Mouse (Mus musculus): ENCODE measurements around the gene Dnah17. TPM values are rescaled to one million over a fixed set of nuclear protein-coding genes. Genes with fewer than 3 reads are reported as not detected.

Gene Dnah17
- polyA plus RNA-seq, 1 experiment from 2014 or later: 0.20 TPM

- no peak overlapping the region for H3K4me3 ChIP-seq (ENCODE audit: low read depth, low read length)
- H3K9ac ChIP-seq (ENCODE audit: low read depth, low read length): no peak overlapping the region
- peaks cover 8% of the 10 kb centered on the region; the same call in 1 of the 2 replicates for H3K4me1 ChIP-seq (ENCODE audit: control insufficient read depth, insufficient read depth, low read length)
- no peak overlapping the region for H3K27ac ChIP-seq (ENCODE audit: low read length)
- H3K27me3 ChIP-seq (ENCODE audit: control insufficient read depth, insufficient read depth, low read depth, low read length): no peaks in the 10 kb centered on the region
- H3K9me3 ChIP-seq (replicated peaks; ENCODE audit: control insufficient read depth, low read length, poor library complexity, severe bottlenecking): no peaks in the 10 kb centered on the region
- H3K36me3 ChIP-seq (ENCODE audit: control insufficient read depth, insufficient read depth, low read length): no peaks in the 10 kb centered on the region
- WGBS: 21% methylated on average over 14 of the region's 14 CpGs
- ATAC-seq: no peak
- H3K4me2 ChIP-seq (ENCODE audit: low read length): no peak overlapping the region
Measured at GRCm38 (mm10) chr11:117974327-117975125, 155.9 kb downstream of the Dnah17 start.

GRCm38 (mm10) chr11:117973569-117973968 lies 156.9 kb downstream of the Dnah17 start:
- peaks cover 12% of the 10 kb centered on the region for H3K4me1 ChIP-seq (ENCODE audit: control insufficient read depth, insufficient read depth, low read length)
- 49% methylated on average over 5 of the region's 5 CpGs for WGBS

GRCm38 (mm10) chr11:117972656-117973558 lies 157.5 kb downstream of the Dnah17 start:
- H3K9me3 ChIP-seq (replicated peaks; ENCODE audit: control insufficient read depth, low read length, poor library complexity, severe bottlenecking): no peaks in the 10 kb centered on the region
- H3K36me3 ChIP-seq (ENCODE audit: control insufficient read depth, insufficient read depth, low read length): no peaks in the 10 kb centered on the region
- no peak overlapping the region for H3K27ac ChIP-seq (ENCODE audit: low read length)
- peaks cover 18% of the 10 kb centered on the region for H3K4me1 ChIP-seq (ENCODE audit: control insufficient read depth, insufficient read depth, low read length)
- H3K27me3 ChIP-seq (ENCODE audit: control insufficient read depth, insufficient read depth, low read depth, low read length): no peaks in the 10 kb centered on the region
- no peak for ATAC-seq
- H3K4me3 ChIP-seq (ENCODE audit: low read depth, low read length): no peak overlapping the region
- 51% methylated on average over 11 of the region's 11 CpGs for WGBS
- H3K4me2 ChIP-seq (ENCODE audit: low read length): no peak overlapping the region
- H3K9ac ChIP-seq (ENCODE audit: low read depth, low read length): no peak overlapping the region

More at GRCm38 (mm10) chr11:117973569-117973968, 156.9 kb downstream of the Dnah17 start:
- Histone ChIP-seq H3K27ac (ENCODE audit: low read length) (no peak overlapping the region), H3K9me3 (replicated peaks; ENCODE audit: control insufficient read depth, low read length, poor library complexity, severe bottlenecking) (no peaks in the 10 kb centered on the region), H3K27me3 (ENCODE audit: control insufficient read depth, insufficient read depth, low read depth, low read length) (no peaks in the 10 kb centered on the region), H3K36me3 (ENCODE audit: control insufficient read depth, insufficient read depth, low read length) (no peaks in the 10 kb centered on the region), H3K4me3 (ENCODE audit: low read depth, low read length) (no peak overlapping the region), H3K4me2 (ENCODE audit: low read length) (no peak overlapping the region), H3K9ac (ENCODE audit: low read depth, low read length) (no peak overlapping the region)
- ATAC-seq: no peak

Small RNAs within 50 kb of the gene (microRNA-seq; reads per million reads assigned to microRNA genes)
- 0.52 reads per million for gene Mir6933

Other genes with a start within 250 kb of the Dnah17 start
- 5.9 and 7.2 TPM in 2 replicates for gene Socs3, start 160.6 kb downstream of the Dnah17 start, polyA plus RNA-seq (2015; fragmentation: Nextera tagmentation; extraction: Ambion mirVana)
- gene Pgs1, start 144.3 kb downstream of the Dnah17 start, polyA plus RNA-seq (2015; fragmentation: Nextera tagmentation; extraction: Ambion mirVana): 61.2 and 62.1 TPM in 2 replicates
- gene Cyth1, start 118.0 kb upstream of the Dnah17 start, polyA plus RNA-seq (2015; fragmentation: Nextera tagmentation; extraction: Ambion mirVana): 25.1 and 26.7 TPM in 2 replicates
- 17.7 and 18.8 TPM in 2 replicates for gene Usp36, start 159.6 kb upstream of the Dnah17 start, polyA plus RNA-seq (2015; fragmentation: Nextera tagmentation; extraction: Ambion mirVana)
- gene Cep295nl, start 211.9 kb upstream of the Dnah17 start, polyA plus RNA-seq (2015; fragmentation: Nextera tagmentation; extraction: Ambion mirVana): 0.10 and 0.15 TPM in 2 replicates
- gene Timp2, start 225.1 kb upstream of the Dnah17 start, polyA plus RNA-seq (2015; fragmentation: Nextera tagmentation; extraction: Ambion mirVana): 83.6 and 98.8 TPM in 2 replicates